ENCODE assay signal across 28 mouse cellular contexts in genomic region chr17:43643191-43643590, GRCm38 (mm10). TPM values are rescaled to one million over a fixed set of nuclear protein-coding genes. Genes with fewer than 3 reads are reported as not detected.
"Had no signal": no experiment of that assay in that cellular context is flagged by ENCODE, and none has a peak within 500 bp of the region (broad histone marks: within the 10 kb centered on the region; RNA-seq: fewer than 3 reads in every experiment).

No protein-coding gene starts in this region.

- H3K4me3 ChIP-seq: embryonic facial prominence, embryonic 10.5 days; embryonic facial prominence, embryonic 12.5 days; embryonic facial prominence, embryonic 13.5 days; embryonic facial prominence, embryonic 15.5 days; erythroblast, embryonic 14.5 days; forebrain, embryonic 10.5 days; forebrain, embryonic 12.5 days; forebrain, embryonic 13.5 days; forebrain, embryonic 15.5 days; gastrocnemius, adult 2 months; heart, adult 2 months; heart, embryonic 12.5 days had no signal

- H3K27ac ChIP-seq: embryonic facial prominence, embryonic 10.5 days; embryonic facial prominence, embryonic 12.5 days; embryonic facial prominence, embryonic 13.5 days; embryonic facial prominence, embryonic 15.5 days; forebrain, embryonic 10.5 days; forebrain, embryonic 12.5 days; forebrain, embryonic 13.5 days; forebrain, embryonic 15.5 days; gastrocnemius, adult 2 months; heart, adult 2 months had no signal

- H3K27me3 ChIP-seq: embryonic facial prominence, embryonic 12.5 days; embryonic facial prominence, embryonic 13.5 days; embryonic facial prominence, embryonic 15.5 days; forebrain, embryonic 12.5 days; forebrain, embryonic 13.5 days; forebrain, embryonic 15.5 days; heart, embryonic 12.5 days had no signal

- H3K4me1 ChIP-seq: embryonic facial prominence, embryonic 10.5 days; embryonic facial prominence, embryonic 12.5 days; embryonic facial prominence, embryonic 13.5 days; embryonic facial prominence, embryonic 15.5 days; forebrain, embryonic 10.5 days; forebrain, embryonic 13.5 days; forebrain, embryonic 15.5 days had no signal

- H3K9me3 ChIP-seq: embryonic facial prominence, embryonic 12.5 days; embryonic facial prominence, embryonic 13.5 days; embryonic facial prominence, embryonic 15.5 days; forebrain, embryonic 12.5 days; forebrain, embryonic 13.5 days; forebrain, embryonic 15.5 days had no signal

- DNase-seq: cerebellum, adult 18-20 months; cerebellum, adult 2 months; cerebellum, adult 8-10 months; cerebellum, adult 9-10 months; cerebellum, adult 9-11 months; cerebellum, postnatal 25 days; cerebellum, postnatal 36 days; embryo, embryonic 11 days; forebrain, postnatal 0 days; gastrocnemius, adult 2 months; gastrocnemius, postnatal 10 days; gastrocnemius, postnatal 14 days; gastrocnemius, postnatal 25 days; gastrocnemius, postnatal 36 days; heart, adult 2 months had no signal

RNA-seq across cellular contexts. Expression of gene Tdrd6, which starts 13.1 kb away (rescaled TPM):
- total RNA-seq: common myeloid progenitor, adult 5-6 weeks; gastrocnemius, postnatal 25 days; gastrocnemius, postnatal 36 days; granulocyte monocyte progenitor cell, adult 5-6 weeks; heart, adult 2 months had no signal
- polyA plus RNA-seq: embryonic facial prominence, embryonic 11.5 days; erythroblast, embryonic 14.5 days had no signal

RNA-seq across cellular contexts. Expression of gene Slc25a27, which starts 23.8 kb away (rescaled TPM):
- polyA plus RNA-seq: erythroblast, embryonic 14.5 days had no signal

RNA-seq across cellular contexts. Expression of gene Cyp39a1, which starts 24.0 kb away (rescaled TPM):
- polyA plus RNA-seq: erythroblast, embryonic 14.5 days had no signal
